Mouse (Mus musculus): Measurements from ENCODE around the gene Mmp27.

GRCm38 (mm10) chr9:7602982-7603742, 32.0 kb downstream of the Mmp27 start:
- TF ChIP-seq CTCF (IDR thresholded peaks at IDR 0.05; ENCODE audit: control insufficient read depth, insufficient read depth, insufficient read length) (peak; percentile 66), MYOD1 (IDR thresholded peaks at IDR 0.05; ENCODE audit: control insufficient read depth, insufficient read length, low read depth) (no peak)

Data from C2C12 (cell line).